Mouse (Mus musculus): ENCODE results near the gene Tmem219. TPM values are rescaled to one million over a fixed set of nuclear protein-coding genes. Genes with fewer than 3 reads are reported as not detected.

Gene Tmem219
- polyA plus RNA-seq, 1 experiment from 2014 or later = 36.5 TPM

- H3K27me3 ChIP-seq = peaks cover 45% of the 10 kb centered on the region
Observed at GRCm38 (mm10) chr7:126949793-126950646, 27.3 kb upstream of the Tmem219 start, which contains the start of gene Sez6l2. Gene Sez6l2, plus strand, starts transcription at chr7:126950563.

DNA sequence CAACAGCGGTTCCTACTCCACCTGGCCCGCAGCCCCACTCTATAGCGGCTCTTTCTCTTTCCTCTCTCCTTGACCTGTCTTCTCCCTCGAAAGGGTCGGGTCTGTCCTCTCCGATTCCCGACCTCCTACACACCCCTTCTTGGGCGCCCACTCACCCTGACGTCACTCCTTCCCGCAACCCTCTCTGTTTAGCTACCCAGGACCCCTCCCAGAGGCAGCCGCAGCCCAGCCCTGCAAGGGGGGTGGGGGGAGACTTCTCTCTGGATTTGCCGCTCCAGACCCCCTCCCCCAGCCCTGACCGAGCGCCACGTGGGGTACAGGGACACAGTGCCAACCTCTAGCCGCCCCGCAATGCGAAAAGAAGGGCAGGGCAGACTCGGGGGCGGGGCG is 26.7 kb upstream of the Tmem219 start, which contains the start of gene Asphd1:
TSS of gene Asphd1 (minus strand) at position 180 of the 390 bp plus-strand sequence.
- Histone ChIP-seq H3K4me2 (replicated peaks) (peak within 1 kb of the TSS; percentile 98), H3K27me3 (peaks cover 45% of the 10 kb centered on the region), H3K4me1 (peaks cover 34% of the 10 kb centered on the region), H3K36me3 (peaks cover 15% of the 10 kb centered on the region; the same call in 1 of the 2 replicates), H3K27ac (replicated peaks) (peak within 1 kb of the TSS; percentile 87), H3K9me3 (no peaks in the 10 kb centered on the region), H3K9ac (replicated peaks) (peak within 1 kb of the TSS; percentile 68), H3K4me3 (peak within 1 kb of the TSS; percentile 51)
- WGBS = under 1% methylated on average over 21 of the region's 21 CpGs
- peak; percentile 52 for ATAC-seq (ENCODE audit: low FRiP score, low read depth)

More at GRCm38 (mm10) chr7:126949793-126950646, 27.3 kb upstream of the Tmem219 start, which contains the start of gene Sez6l2:
- Histone ChIP-seq H3K27ac (replicated peaks) (peak within 1 kb of the TSS; percentile 87), H3K9me3 (no peaks in the 10 kb centered on the region), H3K4me3 (peak within 1 kb of the TSS; percentile 51), H3K36me3 (peaks cover 9% of the 10 kb centered on the region; the same call in 1 of the 2 replicates), H3K4me1 (peaks cover 34% of the 10 kb centered on the region), H3K4me2 (replicated peaks) (peak within 1 kb of the TSS; percentile 98), H3K9ac (replicated peaks) (peak within 1 kb of the TSS; percentile 68)
- under 1% methylated on average over 42 of the region's 42 CpGs for WGBS
- peak; percentile 87 for ATAC-seq (ENCODE audit: low FRiP score, low read depth)

GRCm38 (mm10) chr7:126948626-126949025 is 25.9 kb upstream of the Tmem219 start:
- Histone ChIP-seq H3K9me3 (no peaks in the 10 kb centered on the region), H3K9ac (replicated peaks) (peak overlapping the region; percentile 68), H3K4me2 (replicated peaks) (peak overlapping the region; percentile 98), H3K4me3 (peak overlapping the region; percentile 51), H3K27me3 (peaks cover 43% of the 10 kb centered on the region), H3K27ac (replicated peaks) (peak overlapping the region; percentile 87), H3K4me1 (peaks cover 34% of the 10 kb centered on the region), H3K36me3 (peaks cover 15% of the 10 kb centered on the region; the same call in 1 of the 2 replicates)
- 75% methylated on average over 9 of the region's 10 CpGs for WGBS
- no peak for ATAC-seq (ENCODE audit: low FRiP score, low read depth)

DNA sequence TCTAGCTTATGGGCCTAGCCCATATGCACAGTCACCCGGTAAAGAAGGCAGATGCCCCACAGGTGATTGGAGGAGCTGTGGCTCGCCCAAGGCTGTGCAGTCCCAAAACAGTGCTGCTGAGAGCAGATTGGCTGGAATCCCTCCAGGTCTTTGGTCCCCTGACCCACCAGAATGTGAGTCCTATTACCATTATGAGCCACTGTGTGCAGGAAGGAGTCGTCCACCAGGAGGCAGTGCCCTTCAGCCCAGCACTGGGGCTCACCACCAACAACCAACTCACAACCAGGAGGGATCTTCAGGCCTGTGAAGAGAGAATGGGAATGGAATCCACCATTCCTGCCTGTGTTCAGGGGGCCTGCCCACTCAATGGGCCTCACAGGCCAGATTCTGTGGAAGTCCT is 23.8 kb upstream of the Tmem219 start:
- H3K27me3 ChIP-seq = peaks cover 27% of the 10 kb centered on the region
- peaks cover 25% of the 10 kb centered on the region for H3K36me3 ChIP-seq
- no peaks in the 10 kb centered on the region for H3K9me3 ChIP-seq
- H3K4me3 ChIP-seq = no peak overlapping the region
- no peak overlapping the region for H3K9ac ChIP-seq (replicated peaks)
- H3K4me2 ChIP-seq (replicated peaks) = no peak overlapping the region
- H3K4me1 ChIP-seq = peaks cover 26% of the 10 kb centered on the region
- H3K27ac ChIP-seq (replicated peaks) = no peak overlapping the region
- WGBS = 44% methylated on average over 3 of the region's 3 CpGs
- ATAC-seq (ENCODE audit: low FRiP score, low read depth) = no peak

- peaks cover 36% of the 10 kb centered on the region for H3K36me3 ChIP-seq
- 46% methylated on average over 5 of the region's 5 CpGs for WGBS
- ATAC-seq (ENCODE audit: low FRiP score, low read depth) = no peak
Observed at GRCm38 (mm10) chr7:126941801-126942200, 19.1 kb upstream of the Tmem219 start.

GRCm38 (mm10) chr7:126941171-126941570 is 18.5 kb upstream of the Tmem219 start:
- Histone ChIP-seq H3K27ac (replicated peaks) (no peak overlapping the region), H3K9ac (replicated peaks) (no peak overlapping the region), H3K27me3 (no peaks in the 10 kb centered on the region), H3K4me1 (peaks cover 11% of the 10 kb centered on the region), H3K9me3 (no peaks in the 10 kb centered on the region), H3K36me3 (peaks cover 40% of the 10 kb centered on the region), H3K4me3 (no peak overlapping the region), H3K4me2 (replicated peaks) (no peak overlapping the region)
- ATAC-seq (ENCODE audit: low FRiP score, low read depth) = no peak
- WGBS = 57% methylated on average over 6 of the region's 6 CpGs

More at GRCm38 (mm10) chr7:126941801-126942200, 19.1 kb upstream of the Tmem219 start:
- Histone ChIP-seq H3K27me3 (no peaks in the 10 kb centered on the region), H3K4me2 (replicated peaks) (no peak overlapping the region), H3K9me3 (no peaks in the 10 kb centered on the region), H3K27ac (replicated peaks) (0 out of 2 replicates have a peak overlapping the region, but pooled peaks have one; percentile 20), H3K4me3 (no peak overlapping the region), H3K4me1 (peaks cover 11% of the 10 kb centered on the region), H3K9ac (replicated peaks) (no peak overlapping the region)

- no peaks in the 10 kb centered on the region for H3K27me3 ChIP-seq
- H3K9me3 ChIP-seq = no peaks in the 10 kb centered on the region
- peaks cover 49% of the 10 kb centered on the region for H3K36me3 ChIP-seq
- no peak overlapping the region for H3K9ac ChIP-seq (replicated peaks)
- no peak overlapping the region for H3K4me3 ChIP-seq
- no peak overlapping the region for H3K27ac ChIP-seq (replicated peaks)
- no peak for ATAC-seq (ENCODE audit: low FRiP score, low read depth)
- WGBS = 92% methylated on average over 2 of the region's 2 CpGs
- H3K4me2 ChIP-seq (replicated peaks) = no peak overlapping the region
- peaks cover 14% of the 10 kb centered on the region for H3K4me1 ChIP-seq
Observed at GRCm38 (mm10) chr7:126932652-126933051, 9.9 kb upstream of the Tmem219 start.

DNA sequence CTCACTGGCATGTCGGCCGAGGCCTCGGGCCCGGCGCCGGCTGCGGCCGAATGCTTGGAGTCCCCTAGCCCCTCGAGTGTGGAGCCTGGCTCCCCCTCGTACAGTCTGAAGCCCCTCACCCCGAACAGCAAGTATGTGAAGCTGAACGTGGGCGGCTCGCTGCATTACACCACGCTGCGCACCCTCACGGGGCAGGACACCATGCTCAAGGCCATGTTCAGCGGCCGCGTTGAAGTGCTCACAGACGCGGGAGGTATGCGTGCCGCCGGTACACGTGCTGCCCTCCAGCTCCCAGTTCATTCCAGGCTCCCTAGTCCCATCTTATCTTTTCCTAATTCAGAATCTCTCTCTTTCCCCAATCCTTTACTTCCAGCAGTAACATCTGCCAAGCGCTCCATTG is 6.3 kb upstream of the Tmem219 start:
- Histone ChIP-seq H3K9me3 (no peaks in the 10 kb centered on the region), H3K36me3 (peaks cover 29% of the 10 kb centered on the region), H3K4me1 (peaks cover 14% of the 10 kb centered on the region), H3K4me3 (peak overlapping the region; percentile 84), H3K27me3 (no peaks in the 10 kb centered on the region), H3K4me2 (replicated peaks) (peak overlapping the region; percentile 88), H3K9ac (replicated peaks) (peak overlapping the region; percentile 85), H3K27ac (replicated peaks) (peak overlapping the region; percentile 80)
- peak; percentile 81 for ATAC-seq (ENCODE audit: low FRiP score, low read depth)
- under 1% methylated on average over 27 of the region's 27 CpGs for WGBS

DNA sequence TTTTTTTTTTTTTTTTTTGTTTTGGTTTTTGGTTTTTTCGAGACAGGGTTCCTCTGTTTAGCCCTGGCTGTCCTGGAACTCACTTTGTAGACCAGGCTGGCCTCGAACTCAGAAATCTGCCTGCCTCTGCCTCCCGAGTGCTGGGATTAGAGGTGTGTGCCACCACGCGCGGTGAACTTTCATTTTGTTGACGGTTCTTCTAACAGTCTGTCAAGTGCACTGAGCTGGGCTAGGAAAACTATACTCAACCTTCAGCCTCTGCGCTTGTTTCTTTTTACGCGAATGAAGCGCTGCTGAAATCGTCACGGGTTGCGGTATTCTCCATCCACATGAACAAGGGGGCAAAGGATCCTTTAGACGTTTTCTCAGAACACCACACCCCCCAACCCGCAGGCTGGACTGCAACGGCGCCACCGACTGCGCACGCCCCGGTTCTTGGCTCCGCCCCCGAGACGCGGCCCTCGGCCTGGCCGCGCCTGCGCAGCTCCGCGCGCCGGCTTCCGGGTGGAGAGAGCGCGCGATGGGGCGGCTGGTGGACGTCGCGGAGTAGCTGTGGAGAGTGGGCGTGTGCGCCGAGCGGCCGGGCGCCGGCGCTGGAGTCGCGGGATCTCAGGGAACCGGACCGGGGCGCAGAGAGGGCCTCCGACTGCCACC is 5.8 kb upstream of the Tmem219 start, which contains the start of gene Kctd13:
TSS of gene Kctd13 (plus strand) at position 496 of the 654 bp plus-strand sequence.
- peaks cover 17% of the 10 kb centered on the region for H3K4me1 ChIP-seq
- H3K27ac ChIP-seq (replicated peaks) = peak within 1 kb of the TSS; percentile 80
- peaks cover 26% of the 10 kb centered on the region for H3K36me3 ChIP-seq
- H3K4me2 ChIP-seq (replicated peaks) = peak within 1 kb of the TSS; percentile 88
- WGBS = 6% methylated on average over 56 of the region's 56 CpGs
- H3K27me3 ChIP-seq = no peaks in the 10 kb centered on the region
- H3K9me3 ChIP-seq = no peaks in the 10 kb centered on the region
- peak; percentile 95 for ATAC-seq (ENCODE audit: low FRiP score, low read depth)
- H3K4me3 ChIP-seq = peak within 1 kb of the TSS; percentile 84
- peak within 1 kb of the TSS; percentile 85 for H3K9ac ChIP-seq (replicated peaks)

- H3K9me3 ChIP-seq = no peaks in the 10 kb centered on the region
- H3K4me1 ChIP-seq = peaks cover 32% of the 10 kb centered on the region
- no peak overlapping the region for H3K4me3 ChIP-seq
- no peak overlapping the region for H3K27ac ChIP-seq (replicated peaks)
- H3K9ac ChIP-seq (replicated peaks) = no peak overlapping the region
- no peak overlapping the region for H3K4me2 ChIP-seq (replicated peaks)
- ATAC-seq (ENCODE audit: low FRiP score, low read depth) = no peak
- no peaks in the 10 kb centered on the region for H3K27me3 ChIP-seq
- H3K36me3 ChIP-seq = peaks cover 11% of the 10 kb centered on the region; the same call in 1 of the 2 replicates
- WGBS = 70% methylated on average over 3 of the region's 3 CpGs
Observed at GRCm38 (mm10) chr7:126926299-126926698, 3.6 kb upstream of the Tmem219 start.

GRCm38 (mm10) chr7:126923999-126924398 is 1.3 kb upstream of the Tmem219 start:
- no peaks in the 10 kb centered on the region for H3K27me3 ChIP-seq
- H3K36me3 ChIP-seq = no peaks in the 10 kb centered on the region
- no peak overlapping the region for H3K9ac ChIP-seq (replicated peaks)
- no peak for ATAC-seq (ENCODE audit: low FRiP score, low read depth)
- H3K4me2 ChIP-seq (replicated peaks) = no peak overlapping the region
- H3K4me3 ChIP-seq = no peak overlapping the region
- H3K4me1 ChIP-seq = peaks cover 24% of the 10 kb centered on the region
- WGBS = 61% methylated on average over 5 of the region's 5 CpGs
- H3K27ac ChIP-seq (replicated peaks) = peak overlapping the region; percentile 49
- no peaks in the 10 kb centered on the region for H3K9me3 ChIP-seq

Measured in midbrain, embryonic 12.5 days (tissue).